Mouse (Mus musculus) neutrophil, adult 5-6 weeks (primary cell): Measurements from ENCODE around the gene Kmt2e. TPM values are rescaled to one million over a fixed set of nuclear protein-coding genes. Genes with fewer than 3 reads are reported as not detected.

Source experiments
- ATAC-seq: fragments of 151-379, 151-347 bp; 2 replicates; pipeline ENCODE4 v1.8.0; 2017; ENCODE audit warnings: mild to moderate bottlenecking, moderate TSS enrichment; ENCODE audit not compliant: insufficient number of reproducible peaks, poor library complexity, low FRiP score, severe bottlenecking; ENCODE audit errors: extremely low read depth
- total RNA-seq: library from RNA; stranded (forward); fragments of 200-1000 nt; gene quantifications from 2 replicates; pipeline ENCODE4 v1.2.3, GENCODE M21; 2017

Gene Kmt2e
- total RNA-seq, 1 experiment from 2014 or later: 201 TPM

DNA sequence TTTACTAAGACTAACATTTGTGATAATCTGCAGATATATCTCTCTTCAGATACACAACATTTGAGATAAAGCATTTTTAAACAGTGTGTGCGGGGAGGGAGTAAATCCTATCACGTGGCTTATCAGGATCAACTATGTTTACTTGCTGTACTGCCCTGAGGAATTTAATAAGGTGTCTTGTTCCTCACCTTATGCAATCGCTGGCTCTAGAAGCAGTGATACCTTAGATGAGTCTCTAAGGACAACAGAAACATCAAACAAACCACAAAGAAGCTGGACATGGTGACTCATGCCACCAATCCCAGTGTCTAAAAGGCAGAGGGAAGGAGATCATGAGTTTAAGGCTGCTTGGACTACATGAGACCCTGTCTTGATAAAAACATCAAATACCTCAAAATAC lies 11.2 kb upstream of the Kmt2e start:
- ATAC-seq: no peak

DNA sequence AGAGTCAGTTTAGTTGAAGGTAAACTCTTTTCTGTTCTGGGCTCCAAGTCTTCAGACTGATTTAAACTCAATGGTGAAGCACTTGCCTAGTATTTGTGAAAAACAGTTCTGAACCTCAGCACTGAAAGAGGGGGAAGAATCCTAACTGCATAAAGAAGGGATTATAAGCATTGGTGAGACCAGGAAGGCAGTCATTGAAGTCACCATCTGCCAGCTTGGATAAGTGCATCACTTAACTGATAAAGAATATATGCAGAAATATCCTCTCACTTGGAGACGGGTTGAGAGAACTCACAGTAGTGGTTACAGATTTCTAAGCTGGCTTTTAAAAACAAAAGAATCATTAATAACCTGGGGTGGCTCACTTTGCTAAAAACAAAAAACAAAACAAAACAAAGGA lies 6.7 kb upstream of the Kmt2e start:
- no peak for ATAC-seq

DNA sequence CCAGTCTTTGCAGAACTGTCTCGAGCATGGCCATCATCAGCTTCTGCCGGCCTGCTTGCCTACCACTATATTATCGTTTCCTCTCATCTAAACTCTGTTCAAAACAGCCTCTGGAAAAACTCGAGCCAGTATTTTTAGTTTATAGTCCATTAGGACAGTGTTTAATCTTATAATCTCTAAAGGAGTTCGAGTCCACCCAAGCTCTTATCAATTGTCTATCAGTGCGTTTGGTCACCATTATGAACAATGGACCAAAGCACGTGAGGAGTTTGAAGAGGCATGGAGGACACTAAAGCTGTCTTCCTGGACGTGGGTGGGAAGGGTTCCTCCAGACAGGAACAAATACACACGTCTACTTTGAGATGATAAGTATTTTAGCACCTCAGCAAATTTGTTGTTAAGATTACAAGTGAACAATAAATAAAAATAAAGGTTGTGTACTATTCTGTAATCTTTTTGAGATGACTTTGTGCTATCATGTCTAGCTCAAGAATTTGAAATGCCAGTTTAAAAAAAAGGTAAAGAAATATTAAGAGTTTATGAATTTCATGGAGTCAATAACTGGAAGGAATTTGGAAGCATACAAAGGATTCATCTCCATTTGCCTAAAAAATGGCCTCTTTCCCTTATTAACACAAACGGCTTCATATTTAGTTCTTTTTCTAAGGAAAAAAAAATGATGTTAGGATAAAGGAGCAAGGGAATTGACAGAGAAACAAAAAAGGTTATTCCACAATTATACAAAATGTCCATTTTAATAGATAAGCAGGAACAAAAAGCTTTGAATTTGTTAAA lies 3.0 kb upstream of the Kmt2e start:
- ATAC-seq: no peak

DNA sequence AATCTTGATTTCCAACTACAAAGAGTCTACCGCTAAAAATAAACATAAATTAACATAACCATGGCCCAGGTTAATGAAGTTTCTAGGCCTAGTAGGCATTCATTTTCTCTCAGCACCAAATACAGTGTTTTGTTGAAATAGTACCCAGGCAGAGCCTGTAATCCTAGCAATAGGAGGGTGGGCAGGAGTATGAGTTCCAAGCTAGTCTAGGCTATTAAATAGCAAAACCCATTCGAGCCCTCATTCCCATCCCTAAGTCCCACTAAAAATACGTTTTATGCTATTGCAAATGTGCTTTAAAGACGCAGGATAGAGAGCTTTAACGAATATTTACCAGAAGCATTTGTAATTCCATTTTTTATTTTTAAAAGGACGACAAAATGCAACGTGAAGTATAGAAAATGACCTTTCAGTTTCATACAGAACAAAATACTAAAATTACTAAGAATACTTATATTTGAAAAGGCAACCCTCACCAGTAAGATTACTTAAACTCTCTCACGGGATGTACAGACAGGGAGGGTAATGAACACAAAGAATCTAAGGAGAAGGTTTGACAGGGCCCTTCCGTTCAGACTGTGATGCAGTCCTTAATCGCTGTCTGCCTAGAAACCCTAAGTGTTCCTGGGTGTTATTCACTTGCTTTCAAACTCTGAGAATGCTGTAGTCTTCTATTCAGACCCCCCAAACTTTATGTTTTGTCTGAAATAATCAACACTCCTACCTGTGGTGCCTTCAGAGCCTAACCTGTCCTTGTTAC lies 2.1 kb upstream of the Kmt2e start:
- no peak for ATAC-seq

DNA sequence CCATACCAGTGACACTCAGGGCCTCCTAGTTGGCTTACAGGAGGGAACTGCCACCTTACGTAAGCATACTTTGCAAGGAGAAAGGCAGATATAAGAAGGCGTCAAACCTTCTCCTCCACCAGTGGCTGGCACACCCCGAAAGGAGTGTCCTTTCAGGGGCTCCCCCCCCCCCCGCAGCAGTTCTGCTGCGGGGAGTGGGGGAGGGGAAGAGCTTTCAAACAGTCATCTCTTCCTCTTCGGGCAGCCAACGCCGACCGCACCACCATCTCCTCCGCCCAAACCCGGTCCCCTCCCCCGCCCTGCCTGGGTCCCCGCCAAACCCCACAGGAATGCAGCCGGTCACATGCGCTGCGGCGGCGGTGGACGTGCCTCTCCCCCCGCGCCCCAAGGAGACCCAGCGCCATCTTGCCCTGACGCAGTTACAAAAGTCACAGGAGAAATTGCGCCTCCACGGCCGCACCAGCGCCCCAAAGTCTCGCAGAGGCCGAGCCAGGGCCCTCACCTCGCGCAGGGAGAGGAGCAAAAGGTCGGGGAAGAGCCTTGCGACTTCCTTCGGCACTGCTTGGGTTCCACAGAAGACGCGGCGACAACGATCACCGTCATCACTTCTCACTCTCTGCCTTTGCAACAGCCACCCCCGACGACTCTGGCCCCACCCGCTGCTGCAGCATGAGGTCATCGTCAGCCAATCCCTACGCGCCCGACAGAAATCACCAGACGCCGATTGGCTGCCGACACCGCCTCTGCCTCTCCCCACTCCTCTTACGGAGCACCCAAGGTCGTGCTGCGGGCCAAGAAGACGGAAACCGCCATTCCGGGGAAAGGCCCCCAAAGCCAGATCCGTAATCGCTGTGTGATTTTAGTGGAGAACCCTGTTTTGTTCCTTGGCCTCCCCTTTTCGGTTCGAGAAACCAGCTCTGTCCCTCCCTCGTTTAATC lies 1.3 kb upstream of the Kmt2e start:
- peak; percentile 73 for ATAC-seq

DNA sequence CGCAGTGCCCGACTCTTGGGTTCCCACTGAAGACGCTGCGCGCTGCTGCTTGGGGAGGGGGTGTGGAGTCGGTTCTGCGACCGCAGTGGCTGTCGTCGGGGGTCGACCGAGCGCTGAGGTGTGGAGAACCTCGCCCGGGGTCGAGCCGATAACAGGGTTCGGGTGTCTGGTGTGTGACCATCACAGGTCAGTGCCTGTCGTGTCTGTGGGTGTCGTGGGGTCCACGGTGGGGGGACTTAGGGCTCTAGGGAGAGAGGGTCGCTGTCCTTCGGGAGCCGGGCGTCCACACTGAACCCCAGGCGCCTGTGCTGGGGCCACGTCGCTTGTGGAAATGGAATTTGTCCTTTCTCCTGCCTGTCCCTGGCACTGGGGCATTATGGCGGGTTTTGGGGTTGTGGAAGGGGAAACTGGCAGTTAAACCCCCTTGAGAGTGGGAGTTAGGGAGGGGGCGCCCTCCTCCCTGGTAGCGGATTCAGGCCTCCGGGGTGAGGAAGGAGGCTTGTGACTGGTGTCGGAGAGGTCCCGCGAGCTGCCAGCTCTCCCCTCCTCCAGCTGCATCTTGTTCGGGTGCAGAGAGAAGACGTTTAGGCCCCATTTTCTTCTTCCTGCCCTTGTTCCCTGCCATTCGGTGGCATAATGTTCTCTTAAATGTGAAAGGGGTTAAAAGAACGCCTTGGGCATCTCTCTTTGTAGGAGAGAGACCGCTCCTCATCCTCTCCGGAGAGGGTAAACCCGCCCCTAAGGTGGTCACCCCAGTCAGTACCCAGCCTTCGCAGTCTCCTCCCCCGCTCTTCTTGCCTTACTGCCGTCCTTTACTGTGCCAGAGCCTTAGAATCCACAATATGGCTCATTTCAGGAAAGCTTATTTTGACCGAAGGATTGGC lies 599 bp downstream of the Kmt2e start:
- no peak for ATAC-seq

DNA sequence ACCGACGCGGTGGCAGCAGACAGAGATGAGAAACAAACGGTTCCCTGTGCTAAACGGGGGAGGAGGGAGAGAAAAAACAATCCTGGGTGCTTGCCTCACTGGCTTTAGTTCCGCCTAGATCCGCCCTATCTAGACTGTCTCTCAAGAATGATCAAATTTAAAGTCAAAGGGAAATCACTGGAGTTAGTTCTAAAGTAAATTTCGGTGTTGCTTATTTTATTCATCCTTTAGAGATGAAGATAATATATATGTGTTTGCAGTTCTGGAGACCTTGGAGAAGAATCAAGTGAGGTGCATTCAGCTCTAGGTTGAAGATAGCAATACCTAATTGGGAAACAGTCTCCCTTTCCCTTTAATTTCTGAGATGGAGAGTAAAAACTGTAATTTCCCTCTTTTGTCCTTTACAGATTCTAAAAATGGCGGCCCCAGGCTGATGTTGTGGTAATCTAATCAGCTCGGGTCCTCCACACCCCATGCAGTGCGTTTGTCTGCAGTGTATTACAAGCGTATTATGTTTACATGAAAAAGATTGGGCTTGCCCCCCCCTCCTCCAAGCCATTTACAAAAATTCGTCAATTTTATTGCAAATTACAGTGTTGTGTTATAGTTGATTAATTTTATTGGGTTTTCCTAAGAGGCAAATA lies 1.4 kb downstream of the Kmt2e start:
- no peak for ATAC-seq

DNA sequence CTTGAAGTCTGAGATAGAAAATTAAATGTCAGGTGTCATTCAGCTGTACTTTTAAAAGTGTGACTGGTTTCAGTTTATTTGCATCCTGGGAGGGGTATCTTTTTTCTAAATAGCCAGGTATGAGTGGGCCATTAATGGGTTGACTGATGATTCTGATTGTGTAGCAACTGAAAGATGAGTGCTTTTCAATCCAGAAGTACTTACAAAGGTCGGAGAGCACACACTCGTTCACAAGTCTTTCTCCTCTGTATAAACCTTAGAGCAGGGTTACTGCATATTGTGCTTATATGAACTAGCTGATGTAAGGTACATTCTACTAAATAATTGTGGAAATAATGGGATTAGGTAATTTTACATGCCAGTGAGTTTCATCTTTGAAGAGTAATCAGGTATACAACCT lies 2.5 kb downstream of the Kmt2e start:
- ATAC-seq: no peak

DNA sequence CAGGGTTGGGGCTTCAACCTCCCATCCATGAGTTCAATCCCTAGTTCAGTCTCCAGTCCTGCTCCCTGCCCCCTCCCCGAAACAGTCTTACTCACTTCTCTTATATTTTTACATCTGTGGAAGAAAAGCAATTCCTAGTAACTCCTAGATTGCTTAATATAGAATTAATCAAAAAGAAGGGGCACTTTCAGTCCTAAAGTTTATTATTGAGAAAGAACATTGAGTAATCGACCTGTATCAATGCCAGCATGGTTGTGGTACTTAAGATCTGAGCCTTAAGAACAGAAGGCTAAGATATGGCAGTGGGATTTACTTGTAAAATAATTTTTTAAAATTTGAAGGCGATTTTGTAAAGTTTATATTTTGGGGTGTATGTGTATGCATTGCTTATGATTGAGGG lies 5.6 kb downstream of the Kmt2e start:
- ATAC-seq: no peak

DNA sequence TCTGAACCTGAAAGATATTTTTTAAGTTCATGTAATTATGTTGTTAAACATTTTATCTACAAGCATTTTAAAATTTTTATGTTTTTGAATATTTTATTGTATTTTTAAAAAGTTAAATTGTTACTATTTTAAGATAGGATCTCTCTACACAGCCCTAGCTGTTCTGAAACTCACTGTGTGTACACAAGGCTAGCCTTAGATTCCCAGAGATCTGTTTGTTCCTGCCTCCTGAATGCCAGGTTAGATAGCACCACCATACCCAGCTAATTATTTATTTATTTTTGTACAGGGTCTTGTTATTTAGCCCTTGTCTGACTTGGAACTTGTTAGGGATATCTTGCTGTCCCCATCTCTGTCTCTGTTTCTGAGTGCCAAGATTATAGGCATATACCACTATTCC lies 6.3 kb downstream of the Kmt2e start:
- ATAC-seq: no peak

DNA sequence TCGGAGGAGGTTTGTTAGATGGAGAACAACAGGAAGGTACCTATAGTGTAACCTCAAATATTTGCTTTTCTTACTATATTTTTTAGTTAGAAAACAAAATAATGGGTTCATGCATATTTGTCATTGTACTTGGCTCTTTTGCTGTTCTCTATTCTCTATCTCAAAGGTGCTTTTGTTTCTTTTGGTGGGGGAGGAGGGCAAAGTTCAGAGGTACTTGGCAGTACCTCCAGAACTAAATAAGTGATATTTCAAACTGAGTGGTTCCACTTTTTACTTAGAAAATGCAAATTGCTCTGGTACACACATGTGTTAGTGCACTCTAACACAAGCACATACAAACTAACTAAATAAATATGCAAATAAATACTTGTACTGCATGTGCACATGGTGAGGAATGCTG lies 7.7 kb downstream of the Kmt2e start:
- no peak for ATAC-seq

DNA sequence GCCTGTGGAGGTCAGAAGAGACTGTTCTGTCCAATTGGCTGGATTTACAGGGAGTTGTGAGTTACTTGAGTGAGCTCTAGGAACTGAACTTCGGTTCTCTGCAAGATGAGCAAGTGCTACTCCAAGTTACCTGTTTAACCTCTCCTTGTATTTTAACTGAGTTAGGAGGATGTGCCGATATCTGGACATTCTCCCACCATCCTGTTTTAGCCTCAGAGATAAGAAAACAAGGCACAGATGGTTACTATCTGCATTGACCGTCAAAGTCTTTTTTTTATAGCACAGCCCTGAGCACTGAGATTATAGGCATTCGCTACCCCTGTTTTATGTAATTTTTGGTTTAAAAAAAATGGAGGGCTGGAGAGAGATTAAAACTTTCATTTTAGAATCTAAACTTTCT lies 10.2 kb downstream of the Kmt2e start:
- no peak for ATAC-seq

DNA sequence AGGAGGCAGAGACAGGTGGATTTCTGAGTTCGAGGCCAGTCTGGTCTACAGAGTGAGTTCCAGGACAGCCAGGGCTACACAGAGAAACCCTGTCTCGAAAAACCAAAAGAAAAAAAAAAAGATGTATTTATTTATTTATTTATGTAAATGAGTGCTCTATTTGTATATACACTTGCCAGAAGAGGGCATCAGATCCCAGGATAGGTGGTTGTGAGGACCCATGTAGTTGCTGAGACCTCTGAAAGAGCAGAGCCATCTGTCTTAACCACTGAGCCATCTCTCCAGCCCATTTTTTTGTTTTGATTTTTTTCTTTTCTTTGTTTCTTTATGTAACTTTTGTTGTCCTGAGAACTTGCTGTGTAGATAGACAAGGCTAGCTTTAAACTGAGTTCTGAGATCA lies 19.3 kb downstream of the Kmt2e start:
- ATAC-seq: 0 out of 2 replicates have a peak, but pooled peaks have one; percentile 48

DNA sequence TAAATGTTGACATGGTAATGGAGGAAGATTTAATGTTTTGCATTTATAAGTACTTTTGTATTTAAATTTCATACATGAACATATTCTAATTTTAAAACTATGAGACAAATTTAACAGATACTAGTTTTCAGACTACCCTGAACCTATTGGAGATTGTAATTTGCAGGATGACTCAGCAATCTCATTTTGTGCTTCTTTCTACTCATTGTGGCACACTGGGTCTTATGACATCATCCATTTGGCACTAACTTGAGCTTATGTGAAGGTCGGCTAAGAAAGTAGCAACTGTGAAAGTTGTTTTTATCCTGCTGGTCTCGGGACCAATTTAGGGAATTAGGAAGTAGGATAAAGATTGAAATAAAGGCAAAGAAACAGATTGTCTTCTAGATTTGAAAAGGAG lies 27.4 kb downstream of the Kmt2e start:
- no peak for ATAC-seq

DNA sequence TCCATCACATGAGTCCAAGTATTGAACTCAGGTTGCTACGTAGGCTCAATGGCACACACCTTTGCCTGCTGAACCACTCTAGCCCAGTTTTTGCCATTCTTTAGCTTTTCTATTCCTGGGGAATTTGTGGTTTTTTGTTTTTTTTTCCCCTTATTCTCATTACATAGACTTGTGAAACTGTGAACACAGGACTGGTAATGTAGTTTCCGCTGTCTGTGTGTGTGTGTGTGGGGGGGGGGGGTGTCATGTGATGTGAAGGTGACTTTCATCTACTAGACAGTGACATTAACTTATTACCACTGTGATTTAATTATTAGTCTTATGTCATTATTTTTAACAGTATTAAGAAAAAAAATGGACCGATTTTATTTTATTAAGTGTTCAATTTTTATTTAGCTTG lies 30.0 kb downstream of the Kmt2e start:
- ATAC-seq: no peak

DNA sequence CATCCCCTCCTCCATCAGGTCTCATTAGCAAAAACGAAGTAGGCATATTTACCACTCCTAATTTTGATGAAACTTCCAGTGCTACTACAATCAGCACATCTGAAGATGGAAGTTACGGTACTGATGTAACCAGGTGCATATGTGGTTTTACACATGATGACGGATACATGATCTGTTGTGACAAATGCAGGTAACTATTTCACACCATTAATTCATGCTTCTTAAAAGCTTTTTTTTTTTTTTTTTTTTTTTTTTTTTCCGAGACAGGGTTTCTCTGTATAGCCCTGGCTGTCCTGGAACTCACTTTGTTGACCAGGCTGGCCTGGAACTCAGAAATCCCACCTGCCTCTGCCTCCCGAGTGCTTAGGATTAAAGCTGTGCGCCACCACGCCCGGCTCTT lies 30.5 kb downstream of the Kmt2e start:
- ATAC-seq: no peak

DNA sequence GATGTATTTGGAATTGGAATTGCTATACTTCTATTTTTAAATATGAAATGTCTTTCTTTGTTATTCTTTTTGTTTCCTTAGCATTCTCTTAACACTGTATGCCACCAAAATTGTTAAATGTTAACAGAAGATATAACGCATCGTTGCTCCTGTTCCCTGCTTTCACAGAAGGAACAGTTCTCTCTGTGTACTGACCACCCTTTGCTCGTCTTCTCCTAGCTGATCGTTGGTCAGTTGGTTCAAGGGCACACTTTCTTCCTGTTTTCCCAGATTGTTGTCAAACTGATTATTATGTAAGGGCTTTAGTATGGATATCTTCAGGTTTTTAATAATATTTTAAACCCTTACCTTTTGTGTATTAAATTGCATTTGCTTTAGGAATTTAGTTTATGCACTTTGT lies 32.3 kb downstream of the Kmt2e start:
- ATAC-seq: no peak
